Mouse (Mus musculus) kidney, adult 11 months (tissue): ENCODE data around the gene 9230112D13Rik.

Source experiments
- DNase-seq: peaks from one replicate; pipeline ENCODE4 v3.0.0; 2022

Gene 9230112D13Rik

DNA sequence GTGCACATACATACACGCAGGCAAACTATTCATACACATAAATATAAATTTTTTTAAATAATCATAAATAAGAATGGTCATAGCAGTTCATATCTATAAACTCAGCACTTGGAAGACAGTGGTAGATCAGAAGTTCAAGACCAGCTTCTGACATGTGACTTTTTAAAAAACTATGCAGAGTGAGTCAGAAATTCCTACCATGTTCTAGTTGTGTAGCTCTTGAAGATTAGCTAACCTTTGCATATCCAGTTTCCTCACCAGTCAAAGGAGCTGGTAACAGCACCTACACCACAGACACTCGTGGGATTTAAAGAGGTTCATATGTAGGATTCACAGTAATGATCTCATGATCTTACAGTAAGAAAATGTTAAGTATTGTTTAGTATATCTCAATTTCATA, 29.9 kb downstream of the 9230112D13Rik start:
- DNase-seq: no peak

DNA sequence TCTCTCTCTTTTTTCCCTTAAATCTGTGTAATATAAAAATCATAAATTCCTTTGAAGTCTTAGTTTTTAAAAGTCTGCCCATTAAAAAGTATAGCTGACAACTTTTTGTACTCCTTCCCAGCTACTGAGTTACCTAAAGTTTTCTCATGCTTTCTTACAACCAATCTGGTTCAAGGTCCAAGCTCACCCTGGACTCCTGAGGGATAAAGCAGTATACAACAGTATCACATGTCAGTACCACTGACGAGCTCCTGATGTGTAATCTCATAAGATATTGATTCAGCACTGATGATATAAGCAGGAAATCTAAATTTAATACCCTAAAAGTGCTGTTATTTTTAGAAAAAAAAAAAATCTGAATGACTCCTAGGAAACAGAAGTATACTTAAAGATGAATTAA, 31.6 kb downstream of the 9230112D13Rik start:
- DNase-seq: no peak

DNA sequence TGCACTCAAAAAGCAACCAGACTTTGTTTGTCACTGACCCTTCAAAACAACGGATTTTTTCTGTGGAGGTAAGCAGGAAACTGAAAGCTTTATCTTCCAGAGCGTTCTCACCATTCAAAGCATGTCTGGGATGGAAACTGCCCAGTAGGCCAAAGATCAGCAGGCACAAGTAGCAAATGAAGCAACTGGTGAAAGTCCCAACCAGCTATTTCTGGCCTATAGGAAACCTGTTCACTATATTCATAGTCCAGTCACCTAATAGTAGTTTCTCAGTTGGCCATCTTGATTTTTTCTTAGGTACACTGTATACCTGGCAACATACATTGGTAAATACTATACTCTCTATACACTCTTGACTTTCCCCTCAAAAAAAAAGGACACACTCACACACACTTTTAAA, 32.7 kb downstream of the 9230112D13Rik start:
- DNase-seq: peak; percentile 38

DNA sequence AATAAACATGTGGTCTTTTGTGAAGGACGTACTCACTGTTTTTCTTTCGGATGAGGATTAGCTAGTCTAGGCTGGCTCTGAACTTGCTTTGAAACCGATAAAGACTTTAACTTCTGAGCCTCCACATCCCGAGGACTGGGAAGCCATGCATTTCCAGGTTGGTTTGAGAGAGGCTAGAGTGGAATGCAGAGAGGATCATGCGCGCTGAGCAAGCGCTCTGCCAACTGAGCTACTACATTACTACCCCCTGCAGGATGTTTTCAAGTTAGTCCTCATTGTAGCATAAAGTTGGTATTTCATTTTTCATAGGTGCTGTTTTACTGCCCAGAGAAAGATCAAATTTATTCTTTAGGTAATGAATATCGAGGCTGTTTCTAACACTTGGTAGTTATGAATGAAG, 36.4 kb downstream of the 9230112D13Rik start:
- DNase-seq: no peak

DNA sequence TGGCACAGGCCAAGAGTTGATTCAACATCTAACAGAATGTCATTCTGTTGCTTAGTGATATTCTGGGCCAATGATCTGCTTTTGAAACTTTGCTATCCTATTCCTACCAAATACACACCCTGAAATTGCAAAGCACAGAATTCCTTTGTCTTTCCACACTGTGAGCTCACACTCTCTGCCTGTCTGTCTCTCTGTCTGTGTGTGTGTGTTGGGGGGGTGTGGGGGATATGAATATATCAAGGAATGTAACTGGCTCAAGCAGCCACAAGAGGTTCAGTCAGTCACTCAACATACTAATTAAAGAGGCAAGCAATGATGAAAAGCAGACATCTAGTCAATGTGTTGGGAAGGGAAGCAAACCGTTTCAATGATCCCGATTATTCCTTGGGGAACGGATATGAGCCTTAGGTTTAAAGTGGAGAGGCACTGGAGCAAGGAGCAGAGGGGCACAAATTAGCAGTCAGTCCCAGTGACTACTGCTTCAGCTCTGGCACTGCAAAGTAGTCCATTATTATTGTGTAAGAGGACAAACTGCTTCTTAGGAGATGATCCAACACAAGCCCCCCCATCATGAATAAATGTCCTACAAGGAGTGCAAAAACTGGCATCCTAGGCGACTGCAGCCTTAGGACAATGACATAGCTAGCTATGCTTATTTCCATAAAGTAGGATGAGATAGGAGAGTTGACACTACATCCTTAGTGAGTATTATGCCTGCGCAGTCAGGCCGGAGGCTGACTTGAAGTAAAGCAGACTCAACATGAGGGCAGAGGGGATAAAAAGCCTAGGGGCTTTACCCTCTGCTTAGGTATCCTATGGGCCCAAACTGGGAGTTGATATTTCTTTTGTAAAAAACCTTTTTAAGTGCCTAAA, 38.9 kb downstream of the 9230112D13Rik start:
- DNase-seq: no peak

DNA sequence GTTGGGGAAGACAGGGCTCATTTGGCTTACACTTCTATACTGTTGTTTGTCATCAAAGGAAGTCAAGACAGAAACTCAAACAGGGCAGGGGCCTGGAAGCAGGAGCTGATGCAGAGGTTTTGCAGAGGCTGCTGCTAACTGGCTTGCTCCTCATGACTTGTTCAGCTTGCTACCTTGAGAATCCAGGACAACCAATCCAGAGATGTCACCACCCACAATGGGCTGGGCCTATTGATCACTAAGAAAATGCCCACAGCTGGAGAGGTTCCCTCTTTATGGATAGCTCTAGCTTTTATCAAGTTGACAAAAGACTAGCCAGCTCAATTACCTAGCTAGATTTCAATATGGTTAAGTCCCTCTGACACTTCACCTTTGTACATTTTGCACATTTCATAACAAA, 51.0 kb downstream of the 9230112D13Rik start:
- no peak for DNase-seq

GRCm38 (mm10) chr14:34466291-34466690, 56.3 kb downstream of the 9230112D13Rik start:
- DNase-seq: no peak
